Mouse (Mus musculus) CH12F3 (cell line): ENCODE results near the gene Six3.

Experiments
- in situ Hi-C: fragments of 300-500 bp; cut with MboI; formaldehyde crosslinking; loops from 2 replicates; pipeline ENCODE4 v1.14.3; 2020; ENCODE audit warnings: low sequenced_read_pairs

Gene Six3

DNA sequence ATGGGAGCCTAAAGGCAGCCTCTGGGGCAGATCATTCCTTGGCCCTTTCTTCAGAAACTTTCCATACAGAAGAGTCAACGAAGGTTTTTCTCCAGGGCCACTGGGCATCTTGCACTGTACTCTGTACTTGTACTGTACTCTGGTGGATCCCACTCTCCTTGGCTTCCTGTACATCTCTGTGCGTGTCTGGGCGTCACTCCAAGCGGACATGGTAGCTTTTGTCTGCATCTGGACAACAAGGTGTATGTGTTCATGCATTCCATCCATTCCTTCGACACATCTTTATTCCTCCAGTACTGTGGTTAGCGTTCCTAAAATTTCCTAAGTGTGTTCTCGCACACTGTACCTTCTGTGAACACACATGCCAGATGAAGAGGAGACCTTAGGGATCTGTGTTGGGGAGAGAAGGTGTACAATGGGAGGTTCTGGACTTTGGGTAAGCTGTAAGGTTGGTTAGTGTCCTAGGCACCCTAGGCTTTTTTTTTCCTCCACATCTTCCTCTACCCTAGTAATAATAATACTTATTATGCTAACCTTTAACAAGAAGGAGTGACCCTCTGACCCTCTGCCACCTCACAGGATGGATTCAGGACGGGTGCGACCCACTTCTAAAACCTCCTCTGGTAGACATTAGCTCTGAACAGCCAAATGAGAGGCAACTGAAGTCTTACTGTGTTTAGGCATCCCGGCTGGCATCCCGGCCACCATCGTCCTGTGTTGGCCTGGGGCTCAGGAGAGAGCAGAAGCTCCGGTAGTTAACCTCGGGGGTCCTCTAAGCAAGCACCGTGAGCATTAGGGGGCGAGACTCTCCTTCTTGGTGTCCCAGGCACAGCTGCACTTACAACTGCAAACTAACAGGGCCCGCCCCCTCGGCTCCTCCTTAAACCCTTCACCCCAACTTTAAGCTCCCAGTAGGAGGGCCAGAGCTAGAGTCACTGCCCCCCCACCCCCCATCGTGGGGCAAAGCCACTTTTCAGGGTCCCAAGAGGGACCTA lies 1.6 kb upstream of the Six3 start:
- in situ Hi-C loops = no loop called here

DNA sequence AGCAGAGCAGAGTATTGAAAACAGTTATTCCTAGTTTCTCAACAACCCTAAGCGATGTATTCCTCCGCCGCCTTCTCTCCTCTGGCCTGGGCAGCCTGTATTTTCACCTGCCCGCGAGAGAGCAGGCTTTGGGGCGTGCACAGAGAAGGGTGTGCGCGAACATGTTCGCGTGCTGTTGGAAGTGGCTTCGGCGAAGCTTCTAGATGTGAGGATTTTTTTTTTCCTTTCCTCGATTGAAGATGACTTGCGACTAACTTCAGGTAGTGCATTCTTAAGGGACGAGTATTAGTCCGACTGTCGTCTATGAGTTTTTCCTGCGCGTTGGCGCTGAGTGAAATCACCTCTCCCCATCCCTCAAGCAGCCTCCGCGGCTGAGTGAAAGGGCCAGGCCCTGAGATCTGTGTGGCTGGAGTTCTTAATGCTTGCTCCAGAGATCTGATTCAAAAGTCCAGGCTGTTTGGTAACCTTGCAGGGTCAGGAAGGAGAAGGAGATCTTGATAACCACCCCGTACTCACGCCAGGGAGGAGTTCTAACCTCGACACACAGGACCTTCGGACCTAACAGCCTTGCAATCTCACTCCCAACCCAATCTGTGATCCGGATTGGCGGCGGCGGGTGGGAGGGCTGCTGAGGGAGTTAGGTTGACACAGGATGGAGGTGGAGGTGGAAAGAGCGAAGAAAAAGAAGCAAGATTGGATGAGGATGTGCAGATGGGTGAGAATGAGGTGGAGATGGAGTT lies 712 bp upstream of the Six3 start:
- in situ Hi-C loops = no loop called here

DNA sequence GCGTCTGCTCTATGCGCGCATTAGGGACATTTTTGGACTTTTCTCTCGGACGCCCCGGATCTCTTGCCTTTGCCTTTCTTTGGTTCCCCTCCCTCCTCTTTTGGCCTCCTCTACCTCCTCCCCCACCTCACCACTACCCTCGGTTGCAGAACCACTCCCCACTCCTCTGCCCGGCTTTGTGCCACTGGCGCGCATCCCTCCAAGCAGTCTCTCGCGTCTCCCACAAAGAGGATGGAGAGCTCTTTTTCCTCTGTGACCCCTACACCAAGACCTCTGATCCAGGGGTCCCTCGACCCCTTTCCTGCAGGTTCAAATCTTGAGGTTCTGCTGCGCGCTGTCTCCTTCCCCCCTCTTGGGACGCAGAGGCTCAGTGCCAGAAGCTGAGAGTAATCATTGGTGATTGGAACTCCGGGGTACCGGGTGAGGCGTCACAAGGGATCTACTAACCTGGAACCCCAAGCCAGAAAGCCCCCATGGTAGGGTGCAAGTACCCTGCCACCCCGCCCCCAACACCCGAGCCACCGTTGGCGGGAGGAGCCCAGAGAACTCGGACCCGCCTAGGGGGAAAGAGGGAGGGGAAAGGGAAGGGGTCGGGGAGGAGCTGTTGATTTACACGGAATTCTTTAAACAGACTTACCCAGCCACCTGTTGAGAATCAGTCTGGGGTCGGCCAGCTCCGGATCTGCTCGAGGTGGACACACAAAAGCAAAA lies 758 bp downstream of the Six3 start:
- in situ Hi-C loops = no loop called here

DNA sequence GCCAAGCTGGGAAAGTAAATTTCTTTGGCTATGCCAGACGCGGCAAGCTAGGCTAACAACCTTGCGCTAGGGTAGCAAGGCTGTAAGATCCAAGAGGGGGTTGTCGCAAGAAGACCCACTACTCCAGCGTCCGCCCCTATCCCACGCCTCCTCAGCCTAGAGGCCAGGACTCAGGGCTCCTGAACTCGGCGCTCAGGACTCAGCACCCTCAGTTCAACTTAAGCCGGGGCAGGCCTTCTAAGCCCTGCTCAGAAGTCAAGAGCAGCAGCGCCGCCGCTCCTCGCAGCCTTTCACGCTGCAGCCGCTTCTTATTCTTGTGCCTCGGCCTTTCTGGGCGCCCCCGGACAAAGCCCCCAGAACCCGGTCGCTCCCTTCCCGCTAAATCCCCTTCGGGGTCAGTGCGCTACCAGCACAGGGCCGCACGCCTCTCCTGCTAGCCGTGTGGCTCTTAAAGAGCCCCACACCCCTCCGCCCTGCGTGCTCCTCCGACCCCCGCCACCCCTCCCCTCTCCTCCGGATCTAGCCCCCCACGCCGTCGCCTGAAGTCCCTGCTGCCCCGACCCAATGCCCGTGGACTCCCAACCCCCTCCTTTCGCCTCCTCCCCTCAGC lies 1.4 kb downstream of the Six3 start:
- in situ Hi-C loops = no loop called here

GRCm38 (mm10) chr17:85615586-85615985 lies 2.2 kb downstream of the Six3 start:
- in situ Hi-C loops = no loop called here

DNA sequence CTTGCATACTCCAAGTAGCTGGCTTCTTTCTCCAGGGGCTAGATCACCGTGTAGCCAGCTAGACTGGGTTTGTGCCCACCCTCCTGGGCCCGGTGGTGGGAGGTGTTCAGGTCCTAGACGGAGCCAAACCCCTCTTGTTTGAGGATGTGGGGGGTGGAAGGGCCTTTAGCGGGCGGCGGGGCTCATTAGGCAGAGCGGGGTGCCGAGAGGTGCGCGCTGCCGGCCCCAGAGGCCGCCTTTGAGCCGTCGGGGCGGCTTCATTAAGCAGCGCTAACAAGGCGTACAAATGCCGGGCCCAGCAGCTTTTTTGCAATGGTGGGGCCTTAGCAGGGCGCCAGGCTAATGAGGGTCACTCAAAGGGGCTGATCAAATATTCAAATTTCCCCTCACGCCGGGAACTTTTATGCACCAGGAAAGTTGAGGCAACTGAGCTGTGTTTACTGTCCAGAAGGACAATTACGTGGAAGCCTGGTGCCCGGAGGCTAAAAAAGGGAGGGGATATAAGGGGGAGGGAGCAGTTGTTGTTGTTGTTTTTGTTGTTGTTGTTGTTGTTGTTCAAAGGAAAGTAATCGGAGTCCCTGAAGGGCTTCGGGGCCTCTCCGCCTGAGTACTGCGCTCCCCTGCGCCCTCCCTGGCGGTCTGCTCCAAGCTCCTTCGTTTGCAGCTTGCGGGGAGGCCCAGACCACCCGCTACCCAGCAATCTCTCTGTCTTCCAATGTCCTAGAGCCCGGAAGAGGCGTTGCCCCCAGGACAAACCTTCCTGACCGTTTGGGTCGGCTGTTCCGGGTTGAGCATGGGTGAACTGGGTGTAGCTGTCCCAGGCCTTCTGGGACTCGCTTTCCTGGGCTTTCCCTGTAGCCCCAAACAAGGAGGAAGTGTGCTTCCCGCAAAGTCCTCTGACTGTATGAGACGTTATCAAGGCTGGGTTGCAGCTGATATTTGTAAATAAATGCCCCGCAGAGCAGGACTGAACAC lies 3.4 kb downstream of the Six3 start:
- in situ Hi-C loops = no loop called here

DNA sequence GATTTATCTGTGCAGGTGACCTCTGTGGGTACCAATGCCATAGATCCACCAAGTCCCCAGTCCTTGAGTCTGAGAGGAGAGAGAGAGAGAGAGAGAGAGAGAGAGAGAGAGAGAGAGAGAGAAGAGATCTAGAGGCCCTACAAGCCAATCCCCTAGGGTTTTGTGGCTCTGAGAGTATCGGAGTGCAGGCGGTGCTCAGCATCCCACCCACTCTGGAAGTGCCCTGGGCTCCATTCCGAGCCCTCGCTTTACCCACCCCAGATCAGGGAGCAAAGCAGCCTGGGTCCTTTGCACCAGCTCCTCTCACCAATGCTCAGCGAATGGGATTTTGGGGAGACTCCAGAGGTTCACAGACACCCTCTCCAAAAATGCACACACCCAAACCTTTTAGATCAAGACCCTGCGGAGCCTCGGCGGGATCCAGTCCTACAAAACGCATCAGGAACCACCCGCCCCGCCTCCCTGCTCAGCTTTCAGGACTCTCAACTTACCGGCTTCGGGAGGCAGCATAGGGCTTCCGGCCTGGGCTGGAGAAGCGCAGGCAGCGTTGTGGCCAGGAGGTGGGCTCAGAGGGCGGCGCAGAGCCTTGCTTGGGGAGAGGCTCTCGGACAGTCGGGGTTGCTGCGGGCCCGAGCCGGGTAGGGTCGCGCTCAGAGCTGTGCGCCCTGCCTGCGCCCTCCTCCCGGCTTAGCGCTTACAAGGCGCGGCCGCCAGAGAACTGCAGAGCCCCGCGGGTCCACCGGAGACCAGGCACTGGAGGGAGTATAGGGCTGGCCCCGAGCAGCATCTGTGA lies 4.4 kb downstream of the Six3 start:
- in situ Hi-C loops = no loop called here

DNA sequence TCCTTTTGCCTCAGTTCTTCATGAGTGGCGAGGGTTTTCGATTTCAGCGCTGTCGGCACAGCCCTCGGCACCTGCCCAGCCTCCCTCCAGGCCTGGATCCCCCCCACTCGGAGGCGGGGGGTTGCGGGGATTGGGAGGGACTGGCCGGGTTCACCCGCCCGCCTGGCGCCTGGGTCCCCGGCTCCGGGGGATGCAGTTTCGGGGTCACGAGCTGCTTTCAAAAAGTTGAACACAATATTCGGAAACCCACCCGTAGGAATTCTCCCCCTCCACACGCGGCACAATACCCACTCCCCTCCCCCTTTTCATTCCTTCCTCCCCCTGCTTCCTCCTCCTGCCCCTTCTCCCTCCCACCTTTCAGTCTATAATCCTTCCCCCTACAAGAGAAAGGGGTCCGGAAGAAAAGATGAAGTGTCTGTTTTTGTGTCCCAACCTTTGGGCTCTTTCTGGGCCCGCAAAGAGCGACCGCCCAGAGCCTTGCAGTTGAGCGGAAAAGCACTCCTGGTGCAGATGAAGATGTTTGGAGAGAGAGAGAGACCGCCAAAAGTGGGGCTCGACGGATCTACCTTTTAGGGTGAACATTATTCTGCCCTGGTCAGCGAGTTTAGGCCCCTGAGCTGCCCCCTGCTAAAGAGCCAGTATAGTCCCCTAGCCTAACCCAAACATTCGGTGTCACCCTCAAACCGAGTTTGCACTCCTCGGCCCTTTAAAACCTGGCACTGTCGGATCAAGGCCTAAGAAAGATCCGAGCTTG lies 5.1 kb downstream of the Six3 start:
- in situ Hi-C loops = no loop called here

DNA sequence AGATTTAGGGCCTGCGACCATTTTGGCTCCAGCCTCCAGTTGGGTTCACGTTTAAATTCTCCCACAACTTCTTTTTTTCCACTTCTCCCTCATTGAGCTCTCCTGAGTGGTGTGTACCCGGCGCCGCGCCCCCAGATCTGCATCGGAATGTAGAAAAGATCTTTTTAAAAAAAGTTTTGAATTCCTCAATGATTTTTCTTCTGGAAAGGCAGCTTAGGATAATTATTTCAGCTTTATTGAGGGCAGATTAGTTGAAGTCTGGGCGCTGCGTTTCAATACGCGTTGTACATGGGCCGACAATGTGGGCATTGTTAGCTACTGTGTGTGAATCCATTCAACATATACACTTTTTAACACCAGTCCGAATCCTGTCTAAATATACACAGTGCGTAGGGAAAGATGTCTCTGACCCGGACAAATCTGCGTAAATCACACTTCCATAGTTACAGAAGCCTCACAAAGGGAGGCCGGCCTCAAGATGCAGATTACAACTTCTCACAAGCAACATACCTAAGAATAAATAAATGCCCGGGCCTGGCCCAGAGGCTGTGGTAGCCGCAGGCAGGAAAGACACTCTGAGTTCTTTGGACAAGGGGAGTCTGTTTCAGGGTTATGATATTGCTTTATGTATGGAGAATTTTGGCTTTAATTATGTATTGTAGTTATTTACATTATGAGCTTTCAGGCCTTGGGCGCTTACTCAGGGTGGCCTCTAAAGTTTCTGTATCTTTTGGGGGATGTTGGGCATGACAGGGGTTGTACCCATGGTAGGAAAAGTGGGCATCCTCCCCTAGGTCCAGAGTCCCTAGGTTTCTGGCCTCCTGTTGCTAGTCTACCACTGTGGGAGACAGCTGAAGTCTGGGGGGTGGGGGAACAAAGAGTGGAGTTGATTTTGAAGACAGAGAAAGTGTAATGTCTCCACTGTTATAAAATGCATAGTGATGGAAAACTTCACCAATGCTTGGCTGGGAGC lies 6.0 kb downstream of the Six3 start:
- in situ Hi-C loops = no loop called here

DNA sequence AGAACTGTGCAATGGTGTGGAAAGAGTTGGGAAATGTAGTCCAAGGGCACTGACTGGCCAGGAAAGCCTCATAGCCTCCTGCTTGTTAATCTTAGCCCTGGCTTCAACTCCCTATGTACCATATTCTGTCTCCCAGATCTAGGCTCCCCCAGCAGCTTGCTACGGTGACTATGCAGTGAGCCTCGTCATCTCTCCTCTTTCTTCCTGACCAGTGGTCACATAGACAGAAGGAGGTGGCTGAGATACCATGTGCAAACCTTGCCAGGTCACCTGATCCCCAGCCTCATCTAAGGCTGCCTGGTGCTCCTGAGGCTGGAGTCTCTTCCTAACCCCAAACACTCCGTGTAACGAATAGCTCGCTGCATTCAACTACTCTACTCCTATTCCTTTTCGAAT lies 6.7 kb downstream of the Six3 start:
- in situ Hi-C loops = no loop called here

GRCm38 (mm10) chr17:85620680-85621504 lies 7.5 kb downstream of the Six3 start:
- in situ Hi-C loops = no loop called here

- in situ Hi-C loops = no loop called here
Observed at GRCm38 (mm10) chr17:85621505-85622310, 8.3 kb downstream of the Six3 start.

DNA sequence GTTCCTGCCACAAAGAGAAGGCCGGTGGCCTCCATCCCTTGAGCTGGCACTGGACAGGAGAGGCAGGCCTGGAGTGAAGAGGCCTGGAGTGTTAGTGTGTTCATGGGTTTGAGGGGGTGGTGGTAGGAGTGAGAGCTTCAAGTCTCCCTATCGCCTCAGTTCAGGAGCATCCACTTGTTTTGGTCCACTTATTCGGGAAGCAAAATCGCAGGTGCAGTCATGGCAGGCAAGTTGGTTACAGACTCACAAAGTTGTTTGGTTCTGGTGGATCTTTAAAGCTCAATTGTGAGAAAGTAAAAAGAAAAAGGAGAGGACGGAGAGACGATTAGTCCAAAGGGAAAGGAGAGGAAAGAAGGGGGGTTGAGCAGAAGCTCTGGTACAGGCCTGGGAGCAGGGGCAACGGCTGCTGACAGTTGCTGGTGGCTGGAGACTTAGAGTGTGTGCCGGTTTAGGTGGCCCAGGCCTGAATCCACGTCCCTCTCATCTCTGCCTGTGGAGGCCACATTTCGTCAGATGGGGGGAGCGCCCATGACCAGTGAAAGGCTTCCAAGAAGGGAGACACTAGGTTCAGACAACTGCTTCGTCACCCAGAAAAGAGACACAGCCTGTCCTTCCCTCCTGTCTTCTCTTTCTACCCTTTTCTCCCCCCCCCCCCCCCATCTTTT lies 9.2 kb downstream of the Six3 start:
- in situ Hi-C loops = no loop called here

GRCm38 (mm10) chr17:85623161-85624050 lies 10.0 kb downstream of the Six3 start:
- in situ Hi-C loops = no loop called here
